Mouse (Mus musculus) cerebellum, postnatal 10 days (tissue): ENCODE results near the gene Sgsm1.

Experiments
- DNase-seq, 2 experiments: peaks; one replicate each; pipeline ENCODE4 v3.0.0; 2021; ENCODE audit warnings: mixed read lengths in 2 of 2

Sgsm1 gene

DNA sequence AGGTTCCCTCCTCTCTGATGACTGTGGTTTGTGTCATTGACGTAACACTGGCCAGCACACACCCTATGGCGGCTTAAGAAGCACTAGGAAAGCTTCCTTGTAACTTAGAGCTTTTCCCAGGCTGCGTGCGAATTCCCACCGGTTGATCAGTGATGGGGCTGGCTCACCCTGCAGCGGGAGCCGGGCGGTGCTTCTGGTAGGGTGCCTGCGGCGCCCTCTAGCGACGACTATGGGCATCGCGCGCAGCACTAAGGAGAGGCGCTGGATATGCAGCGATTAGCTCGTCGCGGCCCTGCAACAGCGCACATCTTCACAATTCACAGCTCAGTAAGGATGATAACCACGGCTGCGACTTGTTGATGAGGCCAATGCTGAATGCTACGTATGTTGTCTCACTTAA is 3.4 kb upstream of the Sgsm1 start:
- DNase-seq = peak; percentile 95 to 96

GRCm38 (mm10) chr5:113309491-113310376 is 852 bp downstream of the Sgsm1 start:
- DNase-seq = peak in 1 of 2 experiments; percentile 40

GRCm38 (mm10) chr5:113306750-113307477 is 3.7 kb downstream of the Sgsm1 start:
- peak; percentile 82 to 85 for DNase-seq

DNA sequence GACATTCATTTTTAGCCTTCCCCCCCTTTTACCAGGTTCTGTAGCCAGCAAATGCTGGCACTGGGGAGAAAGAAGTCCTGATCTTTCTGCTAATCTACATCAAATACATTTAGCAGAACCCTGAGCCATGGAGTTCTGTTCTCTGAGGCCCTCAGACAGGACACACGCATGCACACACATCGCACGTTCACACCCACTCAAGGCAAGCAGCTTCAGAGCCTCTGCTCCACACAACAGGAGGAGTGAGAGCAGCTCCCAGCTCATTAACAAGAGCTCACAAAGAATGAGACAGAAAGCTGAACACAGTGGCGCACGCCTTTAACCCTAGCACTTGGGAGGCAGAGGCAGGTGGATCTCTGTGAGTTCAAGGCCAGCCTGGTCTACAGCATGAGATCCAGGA is 6.1 kb downstream of the Sgsm1 start:
- no peak for DNase-seq

DNA sequence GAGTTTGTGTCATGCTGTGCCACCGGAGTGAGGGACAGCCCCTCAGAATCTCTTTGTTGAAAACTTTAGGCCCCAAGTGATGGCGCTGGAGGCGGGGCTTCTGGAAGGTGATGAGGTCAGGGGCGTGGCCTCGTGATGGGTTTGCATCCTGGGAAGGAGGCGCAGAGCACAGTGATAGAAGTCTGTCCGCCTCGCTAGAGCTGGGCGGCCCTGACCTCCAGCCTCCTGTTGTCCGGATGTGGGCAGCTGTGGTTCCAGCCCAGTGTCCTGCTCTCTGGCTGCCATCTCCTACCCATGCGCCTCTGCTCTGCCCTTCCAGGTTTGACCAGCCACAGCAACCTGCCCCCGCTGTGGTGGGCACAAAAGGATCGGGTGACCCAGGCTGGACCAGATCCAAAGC is 8.7 kb downstream of the Sgsm1 start:
- peak in 1 of 2 experiments; percentile 39 for DNase-seq

DNA sequence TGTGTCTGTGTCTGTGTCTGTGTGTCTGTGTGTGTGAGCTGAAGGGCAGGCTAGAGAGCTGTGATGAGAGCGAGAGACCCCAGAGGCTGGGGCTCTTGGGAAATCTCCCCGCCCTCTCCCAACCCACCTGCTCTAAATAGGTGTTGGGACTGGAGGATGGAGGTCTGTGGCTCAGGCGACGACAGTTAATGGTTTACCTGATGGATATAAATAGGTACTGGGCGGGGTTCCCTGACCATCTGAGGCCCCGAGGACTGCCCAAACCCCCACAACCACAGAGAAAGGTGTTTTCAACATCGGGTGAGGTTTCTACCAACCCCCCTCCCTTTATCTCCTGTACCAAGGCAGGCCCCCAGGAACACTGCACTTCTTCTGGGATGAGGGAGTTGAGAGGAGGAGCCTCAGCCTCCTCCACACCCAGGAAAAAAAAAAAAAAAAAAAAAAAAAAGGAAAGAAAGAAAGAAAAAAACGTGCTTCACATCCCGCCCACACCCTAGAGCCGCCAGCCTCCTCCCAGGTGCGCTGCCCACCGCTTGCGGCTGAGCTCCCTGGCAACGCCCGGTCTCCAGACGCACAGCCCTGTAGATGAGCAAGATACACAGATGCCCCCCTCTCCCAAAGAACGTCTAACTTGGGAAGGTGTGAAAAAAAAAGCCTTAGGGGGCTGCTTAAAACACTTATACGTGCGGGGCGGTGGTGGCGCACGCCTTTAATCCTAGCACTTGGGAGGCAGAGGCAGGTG is 10.3 kb downstream of the Sgsm1 start:
- no peak for DNase-seq

- peak; percentile 53 to 61 for DNase-seq
Measured at GRCm38 (mm10) chr5:113299433-113299832, 11.2 kb downstream of the Sgsm1 start.

DNA sequence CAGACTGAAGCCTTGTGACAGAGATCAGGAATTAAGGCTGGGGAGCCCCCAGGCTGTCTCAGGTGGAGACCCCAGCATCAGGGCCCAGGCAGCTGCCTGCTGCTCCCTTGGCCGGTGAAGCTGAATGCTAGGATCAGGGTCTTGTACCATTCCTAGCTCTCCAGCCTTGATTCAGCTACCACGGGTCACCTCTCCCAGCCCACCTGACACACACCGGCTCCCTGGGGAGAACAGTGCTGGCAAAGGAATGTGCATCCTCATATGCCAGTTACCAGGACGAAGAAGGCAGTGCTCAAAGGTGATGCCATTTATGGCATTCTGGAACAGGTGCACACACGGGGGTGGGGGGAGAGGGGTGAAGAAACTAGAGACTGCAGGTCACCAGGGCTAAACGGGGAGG is 11.8 kb downstream of the Sgsm1 start:
- peak; percentile 63 to 64 for DNase-seq

- DNase-seq = no peak
Measured at GRCm38 (mm10) chr5:113298040-113298439, 12.5 kb downstream of the Sgsm1 start.

DNA sequence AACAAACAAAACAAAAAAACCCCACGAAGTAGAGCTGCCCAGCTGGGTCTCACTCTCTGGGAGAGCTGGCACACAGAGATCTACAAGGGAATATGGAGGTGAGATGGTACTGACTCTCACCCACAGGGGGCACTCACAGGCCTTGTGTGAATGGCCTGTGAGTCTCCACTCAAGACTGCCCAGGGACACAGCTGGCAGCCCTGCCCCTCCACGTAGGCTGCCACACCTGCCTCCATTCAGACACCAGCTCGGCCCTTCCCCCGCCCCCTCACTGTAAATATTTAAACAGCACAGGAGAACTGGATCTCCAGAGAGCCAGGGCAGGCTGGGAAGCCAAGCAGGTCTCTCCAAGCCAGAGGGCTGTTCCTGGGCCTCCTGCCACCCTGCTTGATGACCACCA is 14.8 kb downstream of the Sgsm1 start:
- DNase-seq = peak; percentile 56 to 59

- DNase-seq = no peak
Measured at GRCm38 (mm10) chr5:113294575-113294974, 16.0 kb downstream of the Sgsm1 start.

DNA sequence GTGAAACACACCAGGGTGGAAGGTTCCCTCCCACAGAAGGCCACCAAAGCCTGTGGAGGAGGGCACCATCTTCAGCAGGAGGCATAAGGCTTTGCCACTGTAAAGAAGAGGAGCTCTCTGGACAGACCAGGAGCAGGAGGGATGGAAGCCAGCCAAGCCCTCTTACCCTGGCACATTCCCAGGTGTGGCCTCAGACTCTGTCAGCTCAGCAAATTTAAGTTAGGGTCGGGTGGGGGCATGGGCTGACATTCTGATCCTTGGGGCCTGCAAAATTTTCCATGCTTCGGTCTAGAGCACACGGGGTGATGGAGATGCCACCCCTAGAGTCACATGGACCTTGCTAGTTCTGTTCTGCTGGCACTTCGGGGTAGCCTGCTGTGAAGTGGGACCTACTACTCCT is 17.1 kb downstream of the Sgsm1 start:
- DNase-seq = peak; percentile 78 to 80

GRCm38 (mm10) chr5:113292832-113293231 is 17.8 kb downstream of the Sgsm1 start:
- peak; percentile 54 to 61 for DNase-seq

- peak in 1 of 2 experiments; percentile 41 for DNase-seq
Measured at GRCm38 (mm10) chr5:113292179-113292578, 18.4 kb downstream of the Sgsm1 start.

GRCm38 (mm10) chr5:113291125-113291524 is 19.5 kb downstream of the Sgsm1 start:
- DNase-seq = peak; percentile 84 to 86

DNA sequence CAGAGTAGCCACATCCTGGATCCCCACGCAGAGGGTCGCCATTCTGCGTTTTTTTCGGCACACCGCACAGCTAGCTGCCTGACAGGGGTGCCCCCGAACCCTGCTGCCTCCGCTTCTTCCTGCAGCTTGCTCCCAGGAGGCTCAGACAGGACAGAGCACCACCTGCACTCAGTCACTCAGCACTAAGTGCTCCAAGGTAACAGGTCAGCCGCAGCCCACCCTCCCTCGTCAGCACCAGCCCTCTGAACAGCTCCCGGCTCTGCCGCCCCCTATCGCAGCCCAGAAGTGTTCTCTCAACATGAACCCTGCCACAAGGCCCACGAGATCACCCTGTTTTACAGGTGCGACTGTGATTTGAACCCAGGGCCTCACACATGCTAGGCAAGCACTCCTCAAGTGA is 20.4 kb downstream of the Sgsm1 start:
- DNase-seq = no peak

GRCm38 (mm10) chr5:113288490-113288889 is 22.1 kb downstream of the Sgsm1 start:
- DNase-seq = no peak

DNA sequence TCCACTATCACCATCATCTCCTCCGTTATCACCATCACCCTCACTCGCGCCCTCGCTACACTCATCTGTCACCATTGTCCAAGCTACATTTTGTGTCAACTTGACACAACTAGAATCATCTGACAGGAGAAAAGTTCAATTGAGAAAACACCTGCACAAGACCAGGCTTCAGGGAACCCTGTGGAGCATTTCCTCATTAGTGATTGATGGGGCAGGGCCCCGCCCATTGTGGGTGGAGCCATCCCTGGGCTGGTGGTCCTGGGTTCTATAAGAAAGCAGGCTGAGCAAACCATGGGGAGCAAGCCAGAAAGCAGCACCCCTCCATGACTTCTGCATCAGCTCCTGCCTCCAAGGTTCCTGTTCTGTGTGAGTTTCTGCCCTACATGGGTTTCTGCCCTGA is 22.8 kb downstream of the Sgsm1 start:
- DNase-seq = no peak

GRCm38 (mm10) chr5:113286591-113287520 is 23.7 kb downstream of the Sgsm1 start:
- DNase-seq = peak; percentile 91 to 95

- no peak for DNase-seq
Measured at GRCm38 (mm10) chr5:113286048-113286447, 24.5 kb downstream of the Sgsm1 start.

GRCm38 (mm10) chr5:113285541-113285940 is 25.0 kb downstream of the Sgsm1 start:
- DNase-seq = peak in 1 of 2 experiments; percentile 48

DNA sequence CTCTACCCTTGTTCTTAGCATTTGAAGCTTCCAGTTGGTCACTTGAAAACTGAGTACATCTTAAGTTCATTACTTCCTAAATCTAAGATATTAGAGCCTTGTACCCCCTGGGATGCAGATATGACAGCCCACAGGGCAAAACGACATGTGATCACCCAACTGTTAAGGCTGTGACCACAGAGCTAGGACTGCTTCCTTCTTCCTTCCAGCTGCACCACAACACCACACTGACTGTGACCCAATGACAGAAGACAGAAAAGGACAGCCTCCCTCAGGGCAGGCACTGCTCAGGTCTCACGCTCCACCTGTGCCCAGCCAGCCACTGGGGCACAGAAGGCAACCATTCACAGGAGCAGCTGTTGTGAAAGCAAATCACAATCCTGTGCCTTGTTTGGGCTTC is 26.9 kb downstream of the Sgsm1 start:
- no peak for DNase-seq
